Mouse (Mus musculus) brain, embryonic 14.5 days (tissue): ENCODE measurements around the gene Rictor.

ENCODE experiments used
- CTCF ChIP-seq: fragments of 200-500 bp; IDR thresholded peaks from 2 replicates; pipeline ENCODE4 v1.5.1; 2012; ENCODE audit warnings: inconsistent platforms, mild to moderate bottlenecking, moderate library complexity, borderline replicate concordance; ENCODE audit not compliant: insufficient read depth, insufficient read length; ENCODE audit errors: extremely low read depth
- POLR2A ChIP-seq: fragments of 200-500 bp; IDR thresholded peaks from 2 replicates; pipeline ENCODE4 v1.6.1; 2012; ENCODE audit warnings: mild to moderate bottlenecking, inconsistent platforms, borderline replicate concordance; ENCODE audit not compliant: poor library complexity, insufficient read depth, insufficient read length, severe bottlenecking; ENCODE audit errors: extremely low read depth

- TF ChIP-seq POLR2A (0 out of 2 replicates have a peak, but pooled peaks have one; percentile 14), CTCF (no peak)
Measured at GRCm38 (mm10) chr15:6707551-6707935, 636 bp upstream of the Rictor start.
